Mouse (Mus musculus) lung, embryonic 15.5 days (tissue): ENCODE data around the gene Zfp654. TPM values are rescaled to one million over a fixed set of nuclear protein-coding genes. Genes with fewer than 3 reads are reported as not detected.
"Not testable (repeated sequence)": the region's sequence is repeated elsewhere in the genome, so short reads cannot be mapped to it uniquely, and the experiment has no call there.

ENCODE experiments used
- ATAC-seq: fragments of 200-750 bp; cut with Nextera tagmentation; 2 replicates; pipeline ENCODE4 v1.8.0; 2017; ENCODE audit warnings: moderate number of reproducible peaks, borderline replicate concordance; ENCODE audit not compliant: low FRiP score, low TSS enrichment; ENCODE audit errors: extremely low read depth
- H3K27ac ChIP-seq: fragments of 300-500 bp; sonication (generic); 2 replicates; pipeline ENCODE4 v1.5.1; 2015; ENCODE audit warnings: moderate library complexity, mild to moderate bottlenecking, inconsistent platforms
- H3K27me3 ChIP-seq: fragments of 300-500 bp; sonication (generic); 2 replicates; pipeline ENCODE4 v1.6.1; 2015; ENCODE audit warnings: inconsistent platforms
- H3K36me3 ChIP-seq: fragments of 300-500 bp; sonication (generic); 2 replicates; pipeline ENCODE4 v1.6.1; 2015; ENCODE audit warnings: inconsistent platforms
- H3K4me1 ChIP-seq: fragments of 300-500 bp; sonication (generic); 2 replicates; pipeline ENCODE4 v1.6.1; 2015; ENCODE audit warnings: inconsistent platforms
- H3K4me2 ChIP-seq: fragments of 300-500 bp; sonication (generic); 2 replicates; pipeline ENCODE4 v1.6.1; 2015; ENCODE audit warnings: inconsistent platforms, mild to moderate bottlenecking, moderate library complexity
- H3K4me3 ChIP-seq: fragments of 300-500 bp; sonication (generic); 2 replicates; pipeline ENCODE4 v1.5.1; 2015; ENCODE audit warnings: mild to moderate bottlenecking, inconsistent platforms
- H3K9ac ChIP-seq: fragments of 300-500 bp; sonication (generic); 2 replicates; pipeline ENCODE4 v1.6.1; 2015; ENCODE audit warnings: inconsistent platforms
- H3K9me3 ChIP-seq: fragments of 300-500 bp; sonication (generic); 2 replicates; pipeline ENCODE4 v1.6.1; 2016; ENCODE audit warnings: inconsistent platforms
- WGBS: fragments of 180-500 bp; shearing (Covaris S2); methylation state at CpG from one replicate; pipeline ENCODE4 v1.1.7; 2015; 5-methylcytosine and 5-hydroxymethylcytosine counted together
- polyA plus RNA-seq: library from polyadenylated mRNA; unstranded; fragments of >200 nt; fragmentation: Nextera tagmentation; extraction: Ambion mirVana; gene quantifications from 2 replicates; pipeline ENCODE4 v1.2.1, GENCODE M21; 2015

Zfp654 gene
- polyA plus RNA-seq, 1 experiment from 2014 or later = 6.6 TPM

DNA sequence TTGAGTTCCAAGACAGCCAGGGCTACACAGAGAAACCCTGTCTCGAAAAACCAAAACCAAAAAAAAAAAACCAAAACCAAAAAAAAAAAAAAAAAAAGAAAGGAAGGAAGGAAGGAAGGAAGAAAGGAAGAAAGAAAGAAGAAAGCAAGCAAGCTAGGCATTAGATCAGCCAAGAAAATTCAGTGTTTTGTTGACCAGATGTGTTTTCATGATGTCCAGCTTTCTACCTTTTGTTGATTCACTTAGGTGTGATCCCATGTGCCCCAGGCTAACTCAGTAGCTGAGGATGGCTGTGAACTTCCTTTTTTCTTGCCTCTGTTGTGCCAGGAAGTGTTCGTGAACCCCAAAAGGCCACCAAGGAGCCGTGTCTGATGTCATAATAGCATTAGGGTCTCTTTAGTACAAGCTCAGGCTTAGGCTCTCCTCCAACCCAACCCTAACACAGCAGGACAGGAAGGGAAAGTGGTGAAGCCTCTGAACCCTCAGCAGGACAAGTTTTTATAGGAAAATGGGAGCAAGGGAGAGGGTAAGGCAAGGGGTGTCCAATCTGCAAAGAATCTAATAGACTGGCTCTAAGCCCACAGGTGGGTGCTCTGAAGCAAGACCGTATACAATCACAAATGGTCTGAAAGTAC, 25.3 kb upstream of the Zfp654 start:
- H3K27ac ChIP-seq = 0 out of 2 replicates have a peak overlapping the region, but pooled peaks have one; percentile 3
- H3K4me3 ChIP-seq = no peak overlapping the region
- no peaks in the 10 kb centered on the region for H3K9me3 ChIP-seq
- no peaks in the 10 kb centered on the region for H3K27me3 ChIP-seq
- ATAC-seq = no peak
- H3K36me3 ChIP-seq = no peaks in the 10 kb centered on the region
- no peaks in the 10 kb centered on the region; the same call in 1 of the 2 replicates for H3K4me1 ChIP-seq
- 75% methylated on average over 4 of the region's 4 CpGs for WGBS
- no peak overlapping the region for H3K9ac ChIP-seq
- no peak overlapping the region for H3K4me2 ChIP-seq

DNA sequence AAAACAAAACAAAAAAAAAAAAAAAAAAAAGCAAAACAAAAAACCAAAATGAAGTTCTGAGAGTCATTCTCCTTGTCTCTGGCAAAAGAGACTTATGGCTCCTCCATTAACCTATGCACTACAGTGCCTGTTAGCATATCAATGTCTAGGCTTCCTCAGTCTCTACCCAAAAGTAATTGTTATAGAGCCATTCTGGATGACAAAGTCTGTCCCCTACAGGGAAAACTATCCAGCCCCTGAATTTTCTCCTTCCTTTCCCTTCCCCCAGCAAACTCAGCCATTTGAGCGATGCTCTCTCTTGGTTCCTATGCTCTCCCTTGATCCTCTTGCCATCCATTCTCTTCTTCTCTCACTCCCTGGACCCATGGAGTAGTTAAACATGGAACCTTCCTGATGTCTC, 24.4 kb upstream of the Zfp654 start:
- Histone ChIP-seq H3K36me3 (no peaks in the 10 kb centered on the region), H3K9me3 (no peaks in the 10 kb centered on the region), H3K4me1 (no peaks in the 10 kb centered on the region; the same call in 1 of the 2 replicates), H3K4me2 (no peak overlapping the region), H3K27ac (no peak overlapping the region), H3K4me3 (no peak overlapping the region), H3K9ac (no peak overlapping the region), H3K27me3 (no peaks in the 10 kb centered on the region)
- ATAC-seq = no peak
- WGBS = 93% methylated on average over 1 of the region's 1 CpGs

GRCm38 (mm10) chr16:64875384-64875783, 23.9 kb upstream of the Zfp654 start:
- 95% methylated on average over 10 of the region's 10 CpGs for WGBS
- H3K27ac ChIP-seq = no peak overlapping the region
- no peak overlapping the region for H3K4me2 ChIP-seq
- H3K4me1 ChIP-seq = no peaks in the 10 kb centered on the region; the same call in 1 of the 2 replicates
- no peak for ATAC-seq
- H3K9ac ChIP-seq = no peak overlapping the region
- no peak overlapping the region for H3K4me3 ChIP-seq
- no peaks in the 10 kb centered on the region for H3K36me3 ChIP-seq
- H3K27me3 ChIP-seq = no peaks in the 10 kb centered on the region
- no peaks in the 10 kb centered on the region for H3K9me3 ChIP-seq

DNA sequence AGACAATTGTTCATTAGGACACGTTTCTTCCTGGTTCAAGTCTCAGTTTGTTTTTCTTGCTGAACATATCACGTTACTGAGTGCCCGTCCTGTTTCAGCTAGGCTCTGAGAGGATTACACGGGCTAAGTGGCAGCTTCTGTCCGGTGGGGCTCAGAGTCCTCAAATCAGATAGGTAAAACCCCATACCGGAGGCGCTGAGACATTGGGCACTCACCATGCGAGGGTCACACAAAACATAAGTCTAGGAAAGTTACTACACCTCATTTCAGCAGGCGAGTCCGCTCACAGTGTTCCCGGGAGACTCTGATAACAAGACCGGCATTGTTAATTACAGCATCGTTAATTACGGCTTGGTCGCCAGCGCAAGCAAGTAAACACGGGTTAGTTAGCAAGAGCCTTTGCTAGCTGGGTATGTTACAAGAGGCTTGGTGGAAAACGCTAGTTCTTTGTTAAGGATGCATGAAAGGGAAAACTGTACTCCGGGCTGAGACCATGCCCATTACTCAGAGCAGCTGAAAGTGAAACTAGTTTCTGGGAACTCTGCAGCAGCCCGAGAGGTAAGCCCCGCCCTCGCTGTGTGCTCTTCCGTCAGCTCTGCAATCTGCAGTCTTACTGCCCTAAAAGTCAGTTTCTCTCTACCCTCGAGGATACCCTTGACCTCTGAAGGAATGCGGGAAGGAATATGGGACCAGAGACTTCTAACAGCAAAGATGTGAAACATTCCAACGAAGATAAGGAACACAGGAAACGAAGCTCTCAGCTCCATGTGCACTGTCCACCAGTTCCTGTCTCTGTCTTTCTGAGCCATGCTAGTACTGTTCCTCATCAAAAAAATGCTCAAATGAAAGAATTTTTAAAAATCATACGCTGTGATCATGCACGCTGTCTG, 22.2 kb upstream of the Zfp654 start:
- H3K36me3 ChIP-seq = no peaks in the 10 kb centered on the region
- WGBS = 1% methylated on average over 29 of the region's 29 CpGs

DNA sequence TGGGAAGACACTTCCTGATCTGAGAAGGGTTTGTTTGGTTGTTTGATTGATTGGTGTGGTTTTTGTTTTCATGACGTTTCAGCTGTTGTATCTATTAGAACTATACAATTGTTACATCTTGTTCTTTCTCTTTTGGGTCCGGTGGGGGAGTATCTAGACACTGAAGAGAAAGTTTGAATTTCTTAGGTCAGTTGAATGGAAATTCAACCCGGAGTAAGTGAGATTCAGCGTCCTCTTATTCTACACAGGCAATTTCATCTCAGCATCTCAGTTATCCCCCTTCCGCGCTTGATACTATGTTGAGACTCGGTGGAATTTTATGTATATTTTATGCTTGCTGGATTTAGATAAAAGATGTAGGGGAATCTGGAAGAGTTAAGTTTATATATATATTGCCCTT, 21.4 kb upstream of the Zfp654 start:
- Histone ChIP-seq H3K4me3 (peak overlapping the region; percentile 56), H3K36me3 (no peaks in the 10 kb centered on the region), H3K27me3 (no peaks in the 10 kb centered on the region), H3K27ac (no peak overlapping the region), H3K9me3 (no peaks in the 10 kb centered on the region), H3K4me2 (peak overlapping the region; percentile 58), H3K9ac (peak overlapping the region; percentile 20; the same call in 1 of the 2 replicates), H3K4me1 (no peaks in the 10 kb centered on the region; the same call in 1 of the 2 replicates)
- ATAC-seq = no peak
- 5% methylated on average over 7 of the region's 7 CpGs for WGBS

More for the DNA sequence above, 22.2 kb upstream of the Zfp654 start:
- Histone ChIP-seq H3K4me1 (no peaks in the 10 kb centered on the region; the same call in 1 of the 2 replicates), H3K27me3 (no peaks in the 10 kb centered on the region), H3K9ac (peak overlapping the region; percentile 51), H3K9me3 (no peaks in the 10 kb centered on the region), H3K4me3 (peak overlapping the region; percentile 56), H3K27ac (peak overlapping the region; percentile 87), H3K4me2 (peak overlapping the region; percentile 58)
- peak; percentile 97 for ATAC-seq

- H3K36me3 ChIP-seq = no peaks in the 10 kb centered on the region
- ATAC-seq = no peak
- no peaks in the 10 kb centered on the region; the same call in 1 of the 2 replicates for H3K4me1 ChIP-seq
- no peak overlapping the region for H3K27ac ChIP-seq
- no peaks in the 10 kb centered on the region for H3K9me3 ChIP-seq
- H3K4me2 ChIP-seq = no peak overlapping the region
- H3K4me3 ChIP-seq = no peak overlapping the region
- no peaks in the 10 kb centered on the region for H3K27me3 ChIP-seq
- H3K9ac ChIP-seq = no peak overlapping the region
- WGBS = 29% methylated on average over 3 of the region's 3 CpGs
Measured at GRCm38 (mm10) chr16:64872296-64872695, 20.8 kb upstream of the Zfp654 start.

- no peak for ATAC-seq
Measured at GRCm38 (mm10) chr16:64869621-64870020, 18.2 kb upstream of the Zfp654 start.

DNA sequence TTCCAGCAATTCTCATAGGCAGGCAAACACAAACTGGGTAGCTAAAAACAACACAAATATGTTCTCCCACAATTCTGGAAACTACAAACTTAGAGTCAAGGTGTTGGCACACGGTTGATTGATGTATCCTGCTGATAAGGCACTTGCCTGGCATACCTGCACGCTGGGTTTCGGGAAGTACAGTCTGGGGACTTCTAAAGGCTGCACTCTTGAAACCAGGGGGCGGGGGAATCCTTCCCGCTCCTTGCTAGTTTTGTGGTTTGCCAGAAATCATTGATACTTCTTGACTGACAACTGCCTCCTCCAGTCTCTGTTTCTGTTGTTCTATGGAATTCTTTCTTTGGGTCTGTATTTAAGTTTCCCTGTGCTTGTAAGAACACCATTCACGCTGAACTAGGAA, 17.2 kb upstream of the Zfp654 start:
- 37% methylated on average over 6 of the region's 6 CpGs for WGBS

More at GRCm38 (mm10) chr16:64869621-64870020, 18.2 kb upstream of the Zfp654 start:
- H3K36me3 ChIP-seq = no peaks in the 10 kb centered on the region
- no peak overlapping the region for H3K4me2 ChIP-seq
- H3K4me1 ChIP-seq = no peaks in the 10 kb centered on the region; the same call in 1 of the 2 replicates
- H3K9me3 ChIP-seq = no peaks in the 10 kb centered on the region
- no peak overlapping the region for H3K9ac ChIP-seq
- no peak overlapping the region for H3K27ac ChIP-seq
- WGBS = 75% methylated on average over 2 of the region's 2 CpGs
- no peaks in the 10 kb centered on the region for H3K27me3 ChIP-seq
- H3K4me3 ChIP-seq = no peak overlapping the region

DNA sequence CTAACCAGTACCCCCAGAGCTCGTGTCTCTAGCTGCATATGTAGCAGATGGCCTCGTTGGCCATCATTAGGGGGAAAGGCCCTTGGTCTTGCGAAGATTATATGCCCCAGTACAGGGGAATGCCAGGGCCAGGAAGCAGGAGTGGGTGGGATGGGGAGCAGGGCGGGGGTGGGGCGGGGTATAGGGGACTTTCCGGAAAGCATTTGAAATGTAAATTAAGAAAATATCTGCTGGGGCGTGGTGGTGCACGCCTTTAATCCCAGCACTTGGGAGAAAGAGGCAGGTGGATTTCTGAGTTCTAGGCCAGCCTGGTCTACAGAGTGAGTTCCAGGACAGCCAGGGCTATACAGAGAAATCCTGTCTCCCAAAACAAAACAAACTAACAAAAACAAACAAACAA, 14.4 kb upstream of the Zfp654 start:
- H3K4me2 ChIP-seq, H3K4me3 ChIP-seq, H3K4me1 ChIP-seq, H3K9ac ChIP-seq, H3K27ac ChIP-seq, H3K9me3 ChIP-seq, ATAC-seq, H3K36me3 ChIP-seq, H3K27me3 ChIP-seq: not testable (repeated sequence)
- 82% methylated on average over 8 of the region's 8 CpGs for WGBS

More for the DNA sequence above, 17.2 kb upstream of the Zfp654 start:
- peak; percentile 52; the same call in 1 of the 2 replicates for ATAC-seq
- Histone ChIP-seq H3K36me3 (no peaks in the 10 kb centered on the region), H3K27me3 (no peaks in the 10 kb centered on the region), H3K4me2 (no peak overlapping the region), H3K27ac (no peak overlapping the region), H3K4me3 (no peak overlapping the region), H3K9ac (no peak overlapping the region), H3K4me1 (no peaks in the 10 kb centered on the region; the same call in 1 of the 2 replicates), H3K9me3 (no peaks in the 10 kb centered on the region)

DNA sequence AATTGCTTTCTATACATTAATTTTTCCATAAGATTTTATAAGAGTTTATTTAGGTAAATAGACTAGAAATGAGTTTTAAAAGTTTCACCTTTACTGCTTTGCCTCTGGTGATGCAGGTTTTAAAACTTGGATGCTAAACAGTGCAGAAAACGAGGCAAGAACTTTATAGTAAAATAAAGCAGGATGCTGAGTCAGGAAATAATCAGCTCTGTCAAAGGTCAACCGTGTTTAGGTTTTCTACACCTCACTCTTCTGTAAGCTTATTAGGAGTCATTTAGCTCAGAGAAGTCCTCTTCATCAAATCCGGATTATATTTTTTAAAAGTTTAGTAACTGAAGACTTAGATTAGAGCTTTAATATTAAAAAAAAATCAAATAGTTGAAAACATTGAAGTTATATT, 5.5 kb upstream of the Zfp654 start:
- WGBS = 82% methylated on average over 3 of the region's 3 CpGs
- H3K36me3 ChIP-seq = peaks cover 28% of the 10 kb centered on the region

GRCm38 (mm10) chr16:64852891-64853290, 1.4 kb upstream of the Zfp654 start:
- 2% methylated on average over 14 of the region's 14 CpGs for WGBS
- no peak for ATAC-seq
- peak overlapping the region; percentile 78 for H3K4me3 ChIP-seq
- no peaks in the 10 kb centered on the region for H3K9me3 ChIP-seq
- H3K27me3 ChIP-seq = no peaks in the 10 kb centered on the region
- peak overlapping the region; percentile 98 for H3K27ac ChIP-seq
- peak overlapping the region; percentile 89 for H3K9ac ChIP-seq
- H3K4me2 ChIP-seq = peak overlapping the region; percentile 62
- H3K4me1 ChIP-seq = peaks cover 19% of the 10 kb centered on the region
- H3K36me3 ChIP-seq = peaks cover 25% of the 10 kb centered on the region

More for the DNA sequence above, 5.5 kb upstream of the Zfp654 start:
- peaks cover 16% of the 10 kb centered on the region for H3K4me1 ChIP-seq
- H3K27me3 ChIP-seq = no peaks in the 10 kb centered on the region
- H3K9ac ChIP-seq = no peak overlapping the region
- ATAC-seq = no peak
- H3K9me3 ChIP-seq = no peaks in the 10 kb centered on the region
- no peak overlapping the region for H3K4me3 ChIP-seq
- H3K27ac ChIP-seq = no peak overlapping the region
- no peak overlapping the region for H3K4me2 ChIP-seq

DNA sequence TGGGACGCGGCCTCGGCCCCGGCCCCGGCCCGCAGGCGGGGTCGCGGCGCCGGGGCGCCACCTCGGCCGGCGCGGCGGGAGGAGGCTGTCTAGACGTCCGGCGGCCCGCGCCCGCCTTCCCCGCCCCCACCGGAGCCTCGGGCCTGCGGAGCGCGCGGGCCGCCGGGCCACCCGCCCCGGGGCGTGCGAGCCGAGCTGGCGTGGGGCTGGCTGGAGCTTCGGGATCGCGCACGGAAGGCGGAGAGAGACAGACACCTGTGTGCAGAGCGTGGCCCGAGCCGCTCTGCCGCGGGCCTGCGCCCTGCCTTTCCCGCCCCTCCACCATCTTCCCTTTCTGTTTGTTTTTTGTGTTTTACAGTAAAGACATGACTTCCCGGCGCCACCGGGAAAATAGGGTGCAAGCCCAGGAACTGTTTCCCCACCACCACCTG, 1.0 kb upstream of the Zfp654 start:
- H3K9ac ChIP-seq = peak overlapping the region; percentile 89
- under 1% methylated on average over 50 of the region's 53 CpGs for WGBS
- ATAC-seq = peak; percentile 27
- peak overlapping the region; percentile 78 for H3K4me3 ChIP-seq
- H3K36me3 ChIP-seq = peaks cover 22% of the 10 kb centered on the region
- H3K4me1 ChIP-seq = peaks cover 19% of the 10 kb centered on the region
- no peaks in the 10 kb centered on the region for H3K27me3 ChIP-seq
- H3K27ac ChIP-seq = peak overlapping the region; percentile 98
- H3K9me3 ChIP-seq = no peaks in the 10 kb centered on the region
- H3K4me2 ChIP-seq = peak overlapping the region; percentile 62
